Mouse (Mus musculus) megakaryocyte-erythroid progenitor cell, adult 5-6 weeks (primary cell): Measurements from ENCODE around the gene Prap1. TPM values are rescaled to one million over a fixed set of nuclear protein-coding genes. Genes with fewer than 3 reads are reported as not detected.

ENCODE experiments used
- ATAC-seq: replicated peaks from 2 replicates; pipeline ENCODE4 v1.8.0; 2016; ENCODE audit warnings: mild to moderate bottlenecking, inconsistent platforms; ENCODE audit not compliant: severe bottlenecking, poor library complexity, low FRiP score, low TSS enrichment
- total RNA-seq, 2 experiments: library from RNA; stranded (forward) in 1 of 2; stranded (reverse) in 1 of 2; fragments of 200-1000, 215-1000 nt in 1 of 2; fragments of >200 nt in 1 of 2; fragmentation: Nextera tagmentation in 1 of 2; gene quantifications; 2 replicates each; pipeline ENCODE4 v1.2.3; 2014 to 2017

The Prap1 gene
- total RNA-seq, 2 experiments from 2014 or later: not detected

GRCm38 (mm10) chr7:140125278-140126021, 32.3 kb downstream of the Prap1 start:
- peak; percentile 97 for ATAC-seq

- 0 out of 2 replicates have a peak, but pooled peaks have one; percentile 0 for ATAC-seq
These were observed 32.8 kb downstream of the Prap1 start for GRCm38 (mm10) chr7:140126022-140126350.

- no peak for ATAC-seq
These were observed 33.7 kb downstream of the Prap1 start for GRCm38 (mm10) chr7:140126934-140127333.

GRCm38 (mm10) chr7:140127911-140128310, 34.7 kb downstream of the Prap1 start:
- ATAC-seq: no peak

- peak; percentile 25; the same call in 1 of the 2 replicates for ATAC-seq
These were observed 39.0 kb downstream of the Prap1 start for GRCm38 (mm10) chr7:140132184-140132583.

GRCm38 (mm10) chr7:140134033-140134432, 40.8 kb downstream of the Prap1 start:
- 0 out of 2 replicates have a peak, but pooled peaks have one; percentile 5 for ATAC-seq

- ATAC-seq: no peak
These were observed 42.0 kb downstream of the Prap1 start for GRCm38 (mm10) chr7:140135106-140135770.

- peak; percentile 85 for ATAC-seq
These were observed 44.2 kb downstream of the Prap1 start, which contains the start of gene Mtg1 for GRCm38 (mm10) chr7:140137135-140138020. TSS of gene Mtg1 (plus strand) at chr7:140137564.

GRCm38 (mm10) chr7:140138021-140138310, 44.8 kb downstream of the Prap1 start:
- ATAC-seq: no peak

GRCm38 (mm10) chr7:140141350-140141749, 48.2 kb downstream of the Prap1 start:
- peak; percentile 67 for ATAC-seq

GRCm38 (mm10) chr7:140144550-140144949, 51.4 kb downstream of the Prap1 start:
- ATAC-seq: no peak

Other genes with a start within 250 kb of the Prap1 start
- gene Kndc1, start 198.7 kb upstream of the Prap1 start, total RNA-seq (2014; fragmentation: Nextera tagmentation): not detected in 2 replicates
- not detected in 2 replicates for gene Kndc1, start 198.7 kb upstream of the Prap1 start, total RNA-seq (2017)
- gene Utf1, start 149.6 kb upstream of the Prap1 start, total RNA-seq (2014; fragmentation: Nextera tagmentation): not detected in 2 replicates
- not detected in 2 replicates for gene Utf1, start 149.6 kb upstream of the Prap1 start, total RNA-seq (2017)
- not detected in 2 replicates for gene 6430531B16Rik, start 114.6 kb upstream of the Prap1 start, total RNA-seq (2014; fragmentation: Nextera tagmentation)
- gene 6430531B16Rik, start 114.6 kb upstream of the Prap1 start, total RNA-seq (2017): 1.0 TPM in 1 of 2 replicates, not detected in the other
- 1.5 and 4.5 TPM in 2 replicates for gene Adam8, start 100.8 kb upstream of the Prap1 start, total RNA-seq (2014; fragmentation: Nextera tagmentation)
- gene Adam8, start 100.8 kb upstream of the Prap1 start, total RNA-seq (2017): 0.34 and 2.6 TPM in 2 replicates
- gene Zfp511, start 57.0 kb upstream of the Prap1 start, total RNA-seq (2014; fragmentation: Nextera tagmentation): 21.3 and 34.7 TPM in 2 replicates
- 22.0 and 26.9 TPM in 2 replicates for gene Zfp511, start 57.0 kb upstream of the Prap1 start, total RNA-seq (2017)
- 29.3 and 37.6 TPM in 2 replicates for gene Tubgcp2, start 56.7 kb upstream of the Prap1 start, total RNA-seq (2014; fragmentation: Nextera tagmentation)
- gene Tubgcp2, start 56.7 kb upstream of the Prap1 start, total RNA-seq (2017): 38.2 and 41.2 TPM in 2 replicates
- not detected in 2 replicates for gene Msx3, start 44.3 kb upstream of the Prap1 start, total RNA-seq (2014; fragmentation: Nextera tagmentation)
- not detected in 2 replicates for gene Msx3, start 44.3 kb upstream of the Prap1 start, total RNA-seq (2017)
- gene Caly, start 10.8 kb upstream of the Prap1 start, total RNA-seq (2014; fragmentation: Nextera tagmentation): not detected in 2 replicates
- gene Caly, start 10.8 kb upstream of the Prap1 start, total RNA-seq (2017): not detected in 2 replicates
- gene Fuom, start 9.0 kb downstream of the Prap1 start, total RNA-seq (2014; fragmentation: Nextera tagmentation): 4.1 and 17.9 TPM in 2 replicates
- gene Fuom, start 9.0 kb downstream of the Prap1 start, total RNA-seq (2017): 12.0 TPM in 1 of 2 replicates, not detected in the other
- 15.1 and 22.1 TPM in 2 replicates for gene Paox, start 22.4 kb downstream of the Prap1 start, total RNA-seq (2014; fragmentation: Nextera tagmentation)
- gene Paox, start 22.4 kb downstream of the Prap1 start, total RNA-seq (2017): 4.1 and 6.9 TPM in 2 replicates
- gene Echs1, start 23.1 kb downstream of the Prap1 start, total RNA-seq (2014; fragmentation: Nextera tagmentation): 50.1 and 62.9 TPM in 2 replicates
- 52.5 and 85.0 TPM in 2 replicates for gene Echs1, start 23.1 kb downstream of the Prap1 start, total RNA-seq (2017)
- 39.7 and 53.5 TPM in 2 replicates for gene Mtg1, start 44.2 kb downstream of the Prap1 start, total RNA-seq (2014; fragmentation: Nextera tagmentation)
- 8.3 and 13.0 TPM in 2 replicates for gene Mtg1, start 44.2 kb downstream of the Prap1 start, total RNA-seq (2017)
- gene Sprn, start 61.5 kb downstream of the Prap1 start, total RNA-seq (2014; fragmentation: Nextera tagmentation): 0.83 TPM in 1 of 2 replicates, not detected in the other
- gene Sprn, start 61.5 kb downstream of the Prap1 start, total RNA-seq (2017): not detected in 2 replicates
- not detected in 2 replicates for gene Olfr522, start 71.4 kb downstream of the Prap1 start, total RNA-seq (2014; fragmentation: Nextera tagmentation)
- gene Olfr522, start 71.4 kb downstream of the Prap1 start, total RNA-seq (2017): not detected in 2 replicates
- gene Olfr523, start 79.8 kb downstream of the Prap1 start, total RNA-seq (2014; fragmentation: Nextera tagmentation): not detected in 2 replicates
- not detected in 2 replicates for gene Olfr523, start 79.8 kb downstream of the Prap1 start, total RNA-seq (2017)
- gene Olfr524, start 112.6 kb downstream of the Prap1 start, total RNA-seq (2014; fragmentation: Nextera tagmentation): not detected in 2 replicates
- gene Olfr524, start 112.6 kb downstream of the Prap1 start, total RNA-seq (2017): not detected in 2 replicates
- not detected in 2 replicates for gene Cd163l1, start 124.9 kb downstream of the Prap1 start, total RNA-seq (2014; fragmentation: Nextera tagmentation)
- gene Cd163l1, start 124.9 kb downstream of the Prap1 start, total RNA-seq (2017): 0.19 TPM in 1 of 2 replicates, not detected in the other
- gene 5830411N06Rik, start 153.9 kb downstream of the Prap1 start, total RNA-seq (2014; fragmentation: Nextera tagmentation): not detected in 2 replicates
- not detected in 2 replicates for gene 5830411N06Rik, start 153.9 kb downstream of the Prap1 start, total RNA-seq (2017)
- not detected in 2 replicates for gene Olfr525, start 227.5 kb downstream of the Prap1 start, total RNA-seq (2014; fragmentation: Nextera tagmentation)
- gene Olfr525, start 227.5 kb downstream of the Prap1 start, total RNA-seq (2017): not detected in 2 replicates
- not detected in 2 replicates for gene Olfr527, start 240.6 kb downstream of the Prap1 start, total RNA-seq (2014; fragmentation: Nextera tagmentation)
- not detected in 2 replicates for gene Olfr527, start 240.6 kb downstream of the Prap1 start, total RNA-seq (2017)